Mouse (Mus musculus) urinary bladder, adult 2 months (tissue): ENCODE data around the gene Slc23a4. TPM values are rescaled to one million over a fixed set of nuclear protein-coding genes. Genes with fewer than 3 reads are reported as not detected.

ENCODE experiments used
- DNase-seq: peaks from one replicate; pipeline ENCODE4 v3.0.0; 2022; ENCODE audit warnings: low spot score
- polyA plus RNA-seq: library from polyadenylated mRNA; depleted of rRNA; stranded (reverse); fragments of >200 nt; gene quantifications from 2 replicates; pipeline ENCODE4 v1.2.3, GENCODE M21; 2012; rRNA removed

The Slc23a4 gene
- polyA plus RNA-seq, 1 experiment, result 1.5 TPM

DNA sequence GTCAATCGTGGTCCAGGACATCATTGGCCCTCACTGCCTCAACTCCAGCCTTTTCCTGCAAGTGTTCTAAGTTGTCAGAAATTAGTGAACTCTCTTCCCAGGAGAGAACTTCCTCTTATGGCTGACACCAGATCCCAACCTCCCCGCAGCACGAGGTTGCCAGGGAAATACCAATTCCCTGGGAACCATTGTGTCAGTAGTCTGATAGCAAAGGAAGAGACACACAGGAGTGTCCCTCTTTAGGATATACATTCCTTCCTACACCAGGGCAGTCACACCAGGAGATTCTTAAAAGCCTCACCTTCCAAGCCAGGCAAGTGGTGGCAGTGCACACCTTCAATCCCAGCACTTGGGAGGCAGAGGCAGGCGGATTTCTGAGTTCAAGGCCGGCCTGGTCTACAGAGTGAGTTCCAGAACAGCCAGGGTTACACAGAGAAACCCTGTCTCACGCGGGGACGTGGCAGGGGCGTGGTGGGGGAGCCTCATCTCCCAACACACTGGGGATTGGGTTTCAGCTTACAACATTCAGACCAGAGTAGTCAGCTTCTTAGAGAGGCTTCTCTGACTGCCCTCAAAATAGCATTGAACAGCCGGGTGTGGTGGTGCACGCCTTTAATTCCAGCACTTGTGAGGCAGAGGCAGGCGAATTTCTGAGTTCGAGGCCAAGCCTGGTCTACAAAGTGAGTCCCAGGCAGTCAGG is 74.7 kb downstream of the Slc23a4 start:
- DNase-seq, result no peak

DNA sequence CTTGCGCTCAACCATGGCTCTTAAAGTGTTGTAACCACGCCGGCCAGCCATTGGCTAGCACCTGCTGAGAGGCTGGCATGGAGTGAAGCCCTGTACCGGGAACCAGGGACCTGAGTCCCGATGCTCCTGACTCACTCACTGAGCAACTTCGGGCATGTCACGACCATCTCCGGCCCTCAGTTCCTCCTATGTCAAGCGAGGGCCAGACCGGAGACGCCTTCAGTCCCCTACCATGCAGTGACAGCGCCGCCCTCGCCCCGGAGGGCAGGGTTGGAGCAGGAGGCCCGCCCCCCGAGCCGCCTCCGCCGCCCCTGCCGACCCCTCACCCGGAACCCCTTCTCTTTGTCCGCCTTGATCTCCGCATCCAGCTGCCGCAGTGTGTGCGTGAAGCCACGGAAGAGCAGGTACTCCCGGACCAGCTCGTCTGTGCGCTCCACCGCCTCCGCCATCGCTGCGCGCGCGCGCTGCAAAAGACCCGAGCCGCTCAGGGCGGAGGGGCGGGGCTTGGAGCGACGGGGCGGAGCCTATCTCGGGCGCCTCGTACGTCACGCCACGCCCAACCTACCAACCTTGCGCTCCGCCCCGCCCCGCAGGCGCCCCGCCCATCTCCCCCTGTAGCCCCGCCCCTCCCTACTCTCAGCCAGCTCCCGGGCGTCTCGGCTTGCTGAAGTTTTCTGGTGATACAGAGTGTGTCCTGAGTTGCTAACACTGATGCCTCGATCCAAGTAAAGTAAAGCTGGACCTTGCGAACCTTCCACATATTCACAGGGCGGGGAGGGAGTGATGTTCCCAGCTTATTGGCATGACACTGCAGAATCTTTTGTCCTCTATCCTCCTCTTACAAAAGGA is 77.6 kb downstream of the Slc23a4 start, which contains the start of gene Wdr91:
Gene Wdr91 (minus strand): TSS at position 506 of the 849 bp plus-strand sequence.
- peak; percentile 89 for DNase-seq

DNA sequence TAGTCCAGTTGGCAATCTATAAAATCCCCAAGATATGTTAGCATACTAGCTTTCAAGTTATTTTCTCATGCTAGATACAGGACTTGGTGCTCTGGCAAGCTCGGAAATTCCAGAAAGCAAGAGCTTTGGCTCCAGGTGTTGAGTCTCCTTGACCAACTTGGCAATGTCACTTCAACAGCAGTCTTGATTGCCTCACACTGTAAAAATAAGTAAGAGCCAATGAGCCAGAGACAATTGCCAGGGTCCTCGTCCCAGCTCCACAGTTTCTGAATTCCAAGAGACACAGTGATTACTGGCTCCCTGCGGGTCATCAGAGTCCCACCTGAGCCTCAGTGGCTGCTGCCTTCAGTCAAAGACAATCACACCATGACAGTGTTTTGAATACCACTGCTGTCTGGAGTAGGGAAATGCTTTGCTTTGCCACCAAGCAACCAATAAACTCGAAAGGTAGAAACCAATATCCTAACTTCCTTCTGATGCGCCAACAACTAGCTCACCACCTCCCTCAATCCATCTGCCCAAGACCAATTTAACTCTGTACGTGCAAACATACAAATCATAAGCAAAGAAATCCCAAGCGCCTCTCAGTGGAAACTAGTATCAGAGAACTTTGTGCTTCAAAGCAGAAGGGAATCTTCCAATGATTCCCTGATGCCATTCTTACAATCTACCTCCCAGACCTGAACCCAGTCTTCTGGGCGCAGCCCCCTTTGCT is 78.4 kb downstream of the Slc23a4 start:
- DNase-seq, result no peak

DNA sequence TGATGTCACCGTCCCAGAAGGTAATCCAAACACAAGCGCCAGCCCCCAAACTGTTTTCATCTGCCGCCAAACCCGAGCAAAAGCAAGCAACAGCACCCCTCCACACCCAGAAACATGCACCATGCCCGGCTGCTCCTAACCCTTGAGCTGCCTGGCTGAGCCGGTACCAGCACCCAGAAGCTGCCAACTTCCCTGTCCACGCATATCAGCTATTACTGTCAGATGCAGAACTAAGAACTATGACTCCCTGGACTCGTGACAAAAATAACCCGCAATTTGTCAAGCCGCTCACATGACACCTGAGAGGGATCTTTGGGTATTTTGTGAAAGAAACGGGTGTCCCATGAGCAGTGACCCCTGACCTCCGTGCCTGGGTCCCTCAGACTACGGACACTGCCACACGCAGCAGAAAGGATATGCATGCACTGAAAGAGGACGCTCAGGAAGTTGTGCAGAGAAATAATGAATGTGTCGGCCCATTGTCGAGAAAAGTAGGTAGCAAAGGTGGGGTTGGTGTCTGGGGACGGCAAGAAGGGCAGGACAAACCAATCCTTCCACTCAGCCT is 80.4 kb downstream of the Slc23a4 start:
- DNase-seq, result no peak

DNA sequence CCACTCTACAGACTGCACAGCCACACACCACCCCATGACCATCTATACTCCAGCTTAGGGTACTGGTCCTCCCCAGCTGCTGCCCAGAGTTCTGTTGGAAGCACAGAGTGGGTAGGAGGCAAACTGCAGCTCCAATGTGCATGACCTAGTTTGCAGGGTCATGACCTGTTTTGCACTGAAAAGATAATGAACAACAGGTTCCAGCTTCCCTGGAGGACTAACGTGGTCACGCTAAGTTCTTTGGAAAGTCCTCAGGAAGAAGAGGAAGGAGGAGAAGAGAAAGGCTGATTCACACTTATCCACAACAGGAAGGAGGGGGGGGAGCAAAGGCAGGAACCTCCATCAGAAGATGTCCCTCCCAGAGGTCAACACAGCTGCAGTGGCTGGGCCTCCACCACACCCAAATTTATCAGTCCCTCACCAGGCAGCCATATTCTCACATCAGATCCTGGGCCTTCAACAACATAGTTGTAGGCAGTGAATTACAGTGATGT is 81.0 kb downstream of the Slc23a4 start:
- no peak for DNase-seq

DNA sequence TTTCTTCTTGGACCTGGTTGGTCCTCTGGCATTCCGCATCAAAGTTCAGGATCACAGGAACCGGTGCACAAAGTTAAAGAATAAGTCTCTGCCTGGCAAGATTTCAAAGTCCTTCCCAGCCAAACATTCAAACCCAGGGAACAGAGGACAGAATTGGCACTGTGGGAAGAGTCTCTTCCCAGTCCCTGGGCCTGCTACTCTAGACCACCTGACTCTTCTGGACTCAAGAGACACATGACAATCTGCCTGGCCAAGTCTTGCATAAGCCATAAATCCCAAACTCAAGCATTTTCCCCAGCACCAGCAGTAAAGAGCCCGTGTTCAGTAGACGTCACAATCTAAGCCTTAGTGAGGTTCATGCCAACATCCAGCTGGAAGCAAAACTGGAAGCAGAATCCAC is 81.5 kb downstream of the Slc23a4 start:
- no peak for DNase-seq

DNA sequence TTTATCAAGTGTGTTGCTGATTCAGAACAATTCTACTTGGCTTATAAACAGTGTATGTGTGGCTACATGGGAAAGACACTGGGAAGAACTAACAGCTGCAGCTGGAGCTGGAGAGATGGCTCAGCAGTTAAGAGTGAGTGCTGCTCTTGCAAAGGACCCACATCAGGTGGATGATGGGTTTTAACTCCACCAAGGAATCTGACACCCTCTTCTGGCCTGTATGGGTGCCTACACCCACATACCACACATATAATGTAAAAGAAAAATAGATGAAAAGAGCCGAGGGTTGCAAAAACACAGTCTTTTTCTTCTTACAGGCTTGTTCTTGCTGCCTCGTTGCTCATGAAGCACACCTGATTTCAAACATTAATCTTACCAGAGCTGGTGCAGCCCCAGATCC is 82.1 kb downstream of the Slc23a4 start:
- DNase-seq, result no peak

DNA sequence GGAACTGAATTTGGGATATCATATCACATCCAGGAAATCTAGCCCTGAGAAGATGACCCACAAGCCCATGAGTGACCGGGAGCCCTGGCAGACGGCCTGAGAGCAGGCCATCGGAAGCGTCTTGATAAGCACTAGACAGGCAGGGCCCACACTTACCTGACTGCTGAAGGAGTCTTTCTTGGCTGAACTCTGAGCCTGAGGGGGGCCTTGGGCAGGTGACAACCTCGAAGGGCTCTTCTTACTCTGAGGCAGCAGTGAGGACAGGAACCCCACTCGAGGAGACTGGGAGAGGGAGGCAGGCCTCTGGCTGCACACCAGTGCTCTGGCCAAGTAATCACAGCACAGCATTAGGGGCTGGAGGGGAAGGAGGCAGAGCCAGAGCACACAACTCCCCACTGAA is 83.8 kb downstream of the Slc23a4 start:
- DNase-seq, result no peak

DNA sequence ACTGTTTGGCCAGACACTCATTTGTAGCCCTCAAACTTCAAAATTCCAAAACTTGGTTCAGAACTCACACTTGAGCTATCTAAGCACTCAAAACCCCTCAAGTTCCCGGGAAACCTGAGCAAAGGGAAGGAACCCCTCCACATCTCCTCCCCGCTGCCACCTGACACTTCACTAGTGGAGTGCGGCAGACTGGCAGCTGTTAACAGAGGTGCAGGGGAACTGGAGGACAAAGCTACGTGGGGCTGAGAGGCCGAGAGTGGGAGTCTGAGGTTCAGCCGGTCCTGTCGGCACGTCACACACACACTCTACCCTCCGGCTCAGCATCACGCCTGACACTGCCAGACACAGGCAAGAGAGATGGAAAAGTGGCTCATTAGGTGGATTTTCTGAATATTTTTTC is 84.4 kb downstream of the Slc23a4 start:
- DNase-seq, result no peak

DNA sequence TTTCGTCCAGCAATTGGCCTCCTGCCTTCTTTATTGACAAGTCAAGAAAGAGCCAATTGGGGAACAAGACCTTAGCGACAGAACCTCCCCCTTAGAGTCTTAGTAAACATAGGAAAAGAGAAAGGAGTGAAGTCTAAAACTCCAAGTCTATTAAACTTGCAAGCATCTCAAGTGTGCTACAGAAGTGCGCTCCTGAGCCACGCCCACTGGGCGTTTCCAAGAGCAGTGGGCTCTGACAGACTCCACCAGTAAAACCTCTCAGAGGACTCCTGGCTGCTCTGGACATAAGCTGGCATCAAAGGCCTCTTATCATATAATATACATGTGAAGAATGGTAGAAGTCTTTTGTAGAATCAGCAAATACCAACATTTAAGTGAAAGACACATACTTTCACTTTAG is 84.8 kb downstream of the Slc23a4 start:
- no peak for DNase-seq

DNA sequence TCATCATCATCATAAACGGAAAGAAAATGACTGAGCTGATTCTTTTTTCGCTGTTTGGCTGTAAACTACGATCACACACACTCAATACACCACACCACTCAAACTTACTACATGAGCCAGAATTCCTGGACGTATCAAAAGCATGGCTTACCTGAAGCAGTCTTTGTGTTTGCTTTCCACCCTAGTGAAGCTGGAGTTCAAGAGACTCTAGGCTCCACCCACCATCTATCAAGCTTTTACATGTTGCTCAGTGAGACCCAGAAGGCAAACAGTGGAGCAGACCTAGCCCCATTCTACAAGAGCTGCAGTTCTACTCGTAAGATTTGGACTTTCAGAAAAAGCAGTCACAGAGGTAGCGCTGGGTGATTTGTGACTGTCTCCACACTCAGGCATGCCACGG is 85.6 kb downstream of the Slc23a4 start:
- no peak for DNase-seq

DNA sequence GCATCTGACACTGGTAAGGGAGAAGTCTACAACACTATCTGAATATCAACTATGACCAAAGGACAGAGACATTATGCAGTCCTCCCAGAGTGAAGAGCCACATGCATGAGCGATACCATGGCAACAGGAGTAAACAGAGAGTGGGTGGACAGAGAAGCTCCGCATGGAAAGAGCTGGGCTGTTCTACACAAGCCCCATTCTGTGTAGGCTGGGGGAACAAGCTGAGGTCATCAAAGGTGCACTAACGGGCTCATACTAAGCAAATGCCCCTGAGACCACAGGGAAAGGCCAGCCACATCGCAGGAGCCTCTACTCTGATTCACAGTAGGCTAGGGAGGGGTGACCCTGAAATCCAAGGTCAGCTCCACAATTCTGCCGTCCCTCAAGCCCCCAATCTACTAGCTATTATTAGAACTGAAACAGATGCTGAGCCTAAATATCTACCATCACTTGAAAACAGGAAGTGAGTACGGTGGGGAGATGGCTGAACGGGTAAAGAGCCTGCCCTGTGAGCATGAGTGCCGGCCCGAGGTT is 86.2 kb downstream of the Slc23a4 start:
- no peak for DNase-seq

DNA sequence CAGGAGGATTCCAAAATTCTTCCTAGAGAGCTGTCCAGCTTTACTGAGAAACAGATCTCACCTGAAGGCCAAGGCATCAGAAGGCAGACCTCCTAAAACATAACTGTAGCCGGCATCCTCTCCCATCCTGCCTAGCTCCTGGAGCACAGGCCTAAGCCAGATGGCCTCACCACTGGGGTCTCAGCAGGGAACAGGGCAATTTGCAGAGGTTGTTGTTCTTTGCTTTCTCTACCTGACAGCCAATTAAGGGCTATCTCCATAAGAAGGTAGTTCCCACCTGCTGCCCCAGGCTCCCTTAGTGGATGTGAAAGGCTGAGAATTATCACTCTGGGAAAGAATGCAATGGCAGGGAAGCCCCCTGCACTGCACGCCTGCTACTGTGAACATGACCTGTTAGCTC is 87.2 kb downstream of the Slc23a4 start:
- no peak for DNase-seq

DNA sequence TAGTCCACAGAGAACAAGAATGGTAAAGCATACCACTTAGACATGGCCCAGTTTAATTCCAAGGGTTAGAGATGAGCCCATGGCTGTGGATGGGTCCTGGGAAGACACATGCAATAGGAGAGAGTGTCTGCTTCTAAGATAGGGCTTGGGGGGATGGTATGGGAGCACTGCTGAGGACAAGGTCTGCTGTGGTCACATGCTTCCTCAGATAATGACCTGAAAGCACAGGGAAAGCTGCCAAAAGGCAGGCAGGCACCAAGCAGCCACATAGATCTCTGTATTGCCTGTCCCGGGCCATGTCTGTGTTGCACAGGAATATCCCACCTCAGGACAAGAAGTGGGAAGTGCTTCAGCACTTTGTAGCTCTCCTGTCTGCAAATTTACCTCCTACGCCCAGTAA is 89.1 kb downstream of the Slc23a4 start:
- DNase-seq, result no peak

DNA sequence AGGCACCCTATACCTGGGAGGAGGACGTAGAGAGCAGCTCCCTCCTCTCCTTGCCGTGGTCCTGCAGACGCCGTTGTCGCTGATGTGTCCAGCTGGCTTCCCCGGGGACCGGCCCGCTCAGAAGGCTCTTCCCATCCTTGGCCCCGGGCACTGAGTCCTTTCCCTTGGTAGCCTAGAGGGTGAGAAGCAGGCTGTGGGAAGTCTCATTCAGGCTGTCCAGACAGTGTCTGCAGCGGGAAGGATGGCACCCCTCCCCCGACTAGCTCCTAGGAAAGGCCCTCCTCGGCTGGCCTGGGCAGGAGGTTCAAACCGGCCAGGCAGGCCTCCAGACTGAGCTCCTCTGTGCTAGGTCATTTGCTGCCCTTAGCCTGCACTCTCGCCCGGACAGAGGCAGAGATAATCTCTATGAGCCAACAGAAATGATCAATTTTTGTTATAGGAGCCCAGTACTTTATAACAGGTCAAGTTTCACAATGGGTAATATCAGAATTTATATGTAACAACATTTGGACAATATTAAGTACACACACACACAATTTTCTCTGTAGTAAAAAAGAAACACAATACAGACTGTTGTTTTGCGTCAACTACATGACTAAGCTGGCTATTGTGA is 91.9 kb downstream of the Slc23a4 start:
- DNase-seq, result no peak

DNA sequence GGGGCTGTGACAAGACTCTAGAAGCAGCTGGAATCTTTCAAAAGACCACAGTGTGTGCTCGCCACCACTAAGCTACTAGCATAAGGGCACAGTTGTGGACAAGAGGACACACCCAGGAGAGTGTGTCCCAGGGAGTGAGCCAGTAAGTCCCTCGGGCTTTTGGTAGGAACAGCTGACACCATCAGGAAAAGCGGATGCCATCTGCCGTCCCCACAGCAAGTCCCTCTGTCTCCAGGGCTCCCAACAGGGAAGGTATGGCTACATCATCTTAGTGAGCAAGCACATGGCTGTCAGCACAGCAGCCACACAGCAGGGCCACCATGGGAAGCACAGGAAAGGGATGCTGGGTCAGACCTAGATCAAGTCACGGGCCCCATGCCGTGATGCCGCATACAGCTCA is 92.6 kb downstream of the Slc23a4 start:
- no peak for DNase-seq

Other genes with a start within 250 kb of the Slc23a4 start
- 11.2 and 13.2 TPM in 2 replicates for gene Agbl3, start 208.0 kb downstream of the Slc23a4 start, polyA plus RNA-seq
- gene Tmem140, start 125.3 kb downstream of the Slc23a4 start, polyA plus RNA-seq, result 18.3 and 19.8 TPM in 2 replicates
- 8.1 and 9.1 TPM in 2 replicates for gene Cyren, start 110.3 kb downstream of the Slc23a4 start, polyA plus RNA-seq
- gene Wdr91, start 77.5 kb downstream of the Slc23a4 start, polyA plus RNA-seq, result 12.7 and 13.6 TPM in 2 replicates
- not detected in 2 replicates for gene Stra8, start 68.2 kb downstream of the Slc23a4 start, polyA plus RNA-seq
- gene Cnot4, start 145.3 kb upstream of the Slc23a4 start, polyA plus RNA-seq, result 16.1 and 17.4 TPM in 2 replicates
- gene Nup205, start 189.0 kb upstream of the Slc23a4 start, polyA plus RNA-seq, result 15.8 and 19.3 TPM in 2 replicates